In genomic region chr13:23685966-23686365, GRCm38 (mm10) we compare ENCODE assay signal across 8 mouse cellular contexts. TPM values are rescaled to one million over a fixed set of nuclear protein-coding genes. Genes with fewer than 3 reads are reported as not detected.
DNase-seq lines count a peak whose midpoint lies in the region; ATAC-seq and TF ChIP-seq lines count a peak whose summit lies in the region.

No protein-coding gene starts in this region.

- H3K4me2 ChIP-seq in kidney, postnatal 0 days (ENCODE audit: low read length) = peak overlapping the region; percentile 63
- H3K4me2 ChIP-seq in hindbrain, postnatal 0 days (ENCODE audit: low read depth, low read length) = peak overlapping the region; percentile 57
- peak overlapping the region; percentile 83 for H3K4me2 ChIP-seq in myocyte (ENCODE audit: low read depth)

- ATAC-seq in kidney, postnatal 0 days (replicated peaks; ENCODE audit: low FRiP score, low read depth) = no peak
- no peak for ATAC-seq in hindbrain, postnatal 0 days

- H3K4me1 ChIP-seq in kidney, postnatal 0 days (replicated peaks; ENCODE audit: insufficient read depth, low read length) = 0 out of 2 replicates have a peak, but pooled peaks cover 5% of the 10 kb centered on the region
- no peaks in the 10 kb centered on the region for H3K4me1 ChIP-seq in cortical plate, adult 2 months (ENCODE audit: control insufficient read depth, insufficient read depth, low read length)
- peaks cover 3% of the 10 kb centered on the region; the same call in 1 of the 2 replicates for H3K4me1 ChIP-seq in hindbrain, postnatal 0 days (ENCODE audit: insufficient read depth, low read length)

- WGBS in kidney, postnatal 0 days = 14% methylated on average over 4 of the region's 4 CpGs
- 34% methylated on average over 4 of the region's 4 CpGs for WGBS in hindbrain, postnatal 0 days

- peak overlapping the region; percentile 98; the same call in 1 of the 2 replicates for H3K27ac ChIP-seq in kidney, postnatal 0 days
- H3K27ac ChIP-seq in cortical plate, adult 2 months (ENCODE audit: insufficient read depth, low read length) = peak overlapping the region; percentile 19; the same call in 1 of the 2 replicates
- peak overlapping the region; percentile 83; the same call in 1 of the 2 replicates for H3K27ac ChIP-seq in hindbrain, postnatal 0 days

- DNase-seq in kidney, postnatal 0 days (ENCODE audit: low spot score) = peak; percentile 66
- DNase-seq in kidney, adult 8-10 months = no peak
- DNase-seq in hindbrain, postnatal 0 days (ENCODE audit: low spot score) = no peak
- DNase-seq in urinary bladder, postnatal 4 days (ENCODE audit: low spot score in 2 of 2) = no peak
- DNase-seq in cerebellum, adult 11-12 months = no peak
- DNase-seq in lung, postnatal 25 days (ENCODE audit: low spot score) = no peak

- TF ChIP-seq CTCF in kidney, postnatal 0 days (IDR thresholded peaks at IDR 0.05; ENCODE audit: low read depth) = no peak
- TF ChIP-seq CTCF in cortical plate, adult 2 months (IDR thresholded peaks at IDR 0.05; ENCODE audit: extremely low read depth, insufficient read depth, low read length) = no peak
- TF ChIP-seq CTCF in hindbrain, postnatal 0 days (IDR thresholded peaks at IDR 0.05; ENCODE audit: low read depth) = no peak

- no peaks in the 10 kb centered on the region for H3K9me3 ChIP-seq in kidney, postnatal 0 days (replicated peaks; ENCODE audit: low read length)
- no peaks in the 10 kb centered on the region for H3K9me3 ChIP-seq in hindbrain, postnatal 0 days (ENCODE audit: low read length)

- no peaks in the 10 kb centered on the region for H3K36me3 ChIP-seq in kidney, postnatal 0 days (ENCODE audit: insufficient read depth, low read length)
- H3K36me3 ChIP-seq in hindbrain, postnatal 0 days (ENCODE audit: insufficient read depth, low read length) = no peaks in the 10 kb centered on the region
- no peaks in the 10 kb centered on the region for H3K36me3 ChIP-seq in myocyte (ENCODE audit: control insufficient read depth, insufficient read depth)

- H3K79me2 ChIP-seq in myocyte (ENCODE audit: control insufficient read depth, insufficient read depth) = peaks cover 23% of the 10 kb centered on the region

- H3ac ChIP-seq in myocyte (ENCODE audit: control insufficient read depth, insufficient read length) = no peak overlapping the region

- no peaks in the 10 kb centered on the region for H3K27me3 ChIP-seq in kidney, postnatal 0 days (ENCODE audit: insufficient read depth, low read length)
- H3K27me3 ChIP-seq in hindbrain, postnatal 0 days (ENCODE audit: insufficient read depth, low read length) = no peaks in the 10 kb centered on the region
- H3K27me3 ChIP-seq in myocyte (ENCODE audit: control insufficient read depth, insufficient read depth, insufficient read length) = no peaks in the 10 kb centered on the region

- H3K4me3 ChIP-seq in kidney, postnatal 0 days (replicated peaks; ENCODE audit: low read depth, low read length) = peak overlapping the region; percentile 39
- peak overlapping the region; percentile 57; the same call in 1 of the 2 replicates for H3K4me3 ChIP-seq in cortical plate, adult 2 months (ENCODE audit: insufficient read depth, low read length)
- peak overlapping the region; percentile 36 for H3K4me3 ChIP-seq in hindbrain, postnatal 0 days (ENCODE audit: low read length)
- H3K4me3 ChIP-seq in myocyte = peak overlapping the region; percentile 43

- TF ChIP-seq POLR2A in cortical plate, adult 2 months (IDR thresholded peaks at IDR 0.05; ENCODE audit: extremely low read depth, insufficient read depth, low read length) = no peak
- no peak for TF ChIP-seq POLR2A in myocyte (IDR thresholded peaks at IDR 0.05; ENCODE audit: insufficient read length, low read depth)

- peak overlapping the region; percentile 82; the same call in 1 of the 2 replicates for H3K9ac ChIP-seq in kidney, postnatal 0 days (ENCODE audit: low read depth, low read length)
- H3K9ac ChIP-seq in hindbrain, postnatal 0 days (replicated peaks; ENCODE audit: low read length) = peak overlapping the region; percentile 40

TF ChIP-seq in myocyte, 11 proteins besides CTCF, POLR2A, EP300 and RAD21:
- TF ChIP-seq TCF3 (IDR thresholded peaks at IDR 0.05; ENCODE audit: insufficient read length, low read depth) (no peak), REST (IDR thresholded peaks at IDR 0.05; ENCODE audit: insufficient read depth, insufficient read length) (no peak), SRF (IDR thresholded peaks at IDR 0.05; ENCODE audit: control insufficient read depth, insufficient read length, low read depth) (no peak), USF1 (IDR thresholded peaks at IDR 0.05; ENCODE audit: low read depth) (no peak), TCF12 (IDR thresholded peaks at IDR 0.05; ENCODE audit: insufficient read depth, poor library complexity, severe bottlenecking) (no peak), E2F4 (IDR thresholded peaks at IDR 0.05; ENCODE audit: insufficient read depth) (no peak), MAX (IDR thresholded peaks at IDR 0.05; ENCODE audit: low read depth) (no peak), POLR2AphosphoS2 (IDR thresholded peaks at IDR 0.05; ENCODE audit: insufficient read length, low read depth) (no peak), MYOD1 (IDR thresholded peaks at IDR 0.05; ENCODE audit: control insufficient read depth in 1 of 3, insufficient read length in 2 of 3, low read depth in 2 of 3) (no peak), MYOG (IDR thresholded peaks at IDR 0.05; ENCODE audit: control insufficient read depth in 1 of 3, insufficient read depth in 1 of 3, insufficient read length in 2 of 3, low read depth in 2 of 3) (no peak), CEBPB (IDR thresholded peaks at IDR 0.05; ENCODE audit: insufficient read depth, poor library complexity, severe bottlenecking) (no peak)

RNA-seq across cellular contexts. Expression of gene Hist1h2bc, which starts 2.0 kb away (rescaled TPM):
- polyA plus RNA-seq in kidney, postnatal 0 days (2015; fragmentation: Nextera tagmentation; extraction: Ambion mirVana) = 132 and 139 TPM in 2 replicates
- polyA plus RNA-seq in cortical plate, adult 2 months (2012; rRNA removed) = 117 and 130 TPM in 2 replicates
- 189 and 295 TPM in 2 replicates for total RNA-seq in hindbrain, postnatal 0 days (2014; rRNA removed)
- 36.1 and 46.1 TPM in 2 replicates for polyA plus RNA-seq in hindbrain, postnatal 0 days (2015; fragmentation: Nextera tagmentation; extraction: Ambion mirVana)
- 113 TPM for polyA plus RNA-seq in myocyte (2012; fragmentation: generic; extraction: Trizol)

RNA-seq across cellular contexts. Expression of gene Hist1h2ac, which starts 2.2 kb away (rescaled TPM):
- 0.75 and 1.1 TPM in 2 replicates for polyA plus RNA-seq in kidney, postnatal 0 days (2015; fragmentation: Nextera tagmentation; extraction: Ambion mirVana)
- polyA plus RNA-seq in cortical plate, adult 2 months (2012; rRNA removed) = 1.2 and 1.5 TPM in 2 replicates
- 63.3 and 98.5 TPM in 2 replicates for total RNA-seq in hindbrain, postnatal 0 days (2014; rRNA removed)
- polyA plus RNA-seq in hindbrain, postnatal 0 days (2015; fragmentation: Nextera tagmentation; extraction: Ambion mirVana) = 0.30 and 0.38 TPM in 2 replicates
- 1.3 TPM for polyA plus RNA-seq in myocyte (2012; fragmentation: generic; extraction: Trizol)

RNA-seq across cellular contexts. Expression of gene Hist1h1t, which starts 9.6 kb away (rescaled TPM):
- polyA plus RNA-seq in kidney, postnatal 0 days (2015; fragmentation: Nextera tagmentation; extraction: Ambion mirVana) = not detected in 2 replicates
- not detected in 2 replicates for polyA plus RNA-seq in cortical plate, adult 2 months (2012; rRNA removed)
- 1.1 and 1.6 TPM in 2 replicates for total RNA-seq in hindbrain, postnatal 0 days (2014; rRNA removed)
- polyA plus RNA-seq in hindbrain, postnatal 0 days (2015; fragmentation: Nextera tagmentation; extraction: Ambion mirVana) = not detected in 2 replicates
- 0.05 TPM for polyA plus RNA-seq in myocyte (2012; fragmentation: generic; extraction: Trizol)

RNA-seq across cellular contexts. Expression of gene Hist1h4c, which starts 12.3 kb away (rescaled TPM):
- 5.2 and 7.4 TPM in 2 replicates for polyA plus RNA-seq in kidney, postnatal 0 days (2015; fragmentation: Nextera tagmentation; extraction: Ambion mirVana)
- 4.1 and 9.6 TPM in 2 replicates for polyA plus RNA-seq in cortical plate, adult 2 months (2012; rRNA removed)
- 1,149 and 1,400 TPM in 2 replicates for total RNA-seq in hindbrain, postnatal 0 days (2014; rRNA removed)
- 4.0 and 4.6 TPM in 2 replicates for polyA plus RNA-seq in hindbrain, postnatal 0 days (2015; fragmentation: Nextera tagmentation; extraction: Ambion mirVana)
- polyA plus RNA-seq in myocyte (2012; fragmentation: generic; extraction: Trizol) = 0.56 TPM

RNA-seq across cellular contexts. Expression of gene Hfe, which starts 24.7 kb away (rescaled TPM):
- 16.8 and 18.0 TPM in 2 replicates for polyA plus RNA-seq in kidney, postnatal 0 days (2015; fragmentation: Nextera tagmentation; extraction: Ambion mirVana)
- 4.2 and 4.3 TPM in 2 replicates for polyA plus RNA-seq in cortical plate, adult 2 months (2012; rRNA removed)
- 3.2 and 11.1 TPM in 2 replicates for total RNA-seq in hindbrain, postnatal 0 days (2014; rRNA removed)
- 7.9 and 8.6 TPM in 2 replicates for polyA plus RNA-seq in hindbrain, postnatal 0 days (2015; fragmentation: Nextera tagmentation; extraction: Ambion mirVana)
- polyA plus RNA-seq in myocyte (2012; fragmentation: generic; extraction: Trizol) = 5.1 TPM

Comparison
In these comparisons a context has a peak if more than half of its experiments do, and no peak if none do; other contexts are left out.
1. H3K27ac ChIP-seq: peak in every context shown above with its lines; median percentile 98 in kidney, postnatal 0 days; 83 in hindbrain, postnatal 0 days; 19 in cortical plate, adult 2 months.